Mouse (Mus musculus) forebrain, embryonic 14.5 days (tissue): ENCODE measurements around the gene Sh3rf3. TPM values are rescaled to one million over a fixed set of nuclear protein-coding genes. Genes with fewer than 3 reads are reported as not detected.

Source experiments
- ATAC-seq: fragments of 200-750 bp; cut with Nextera tagmentation; 2 replicates; pipeline ENCODE4 v1.8.0; 2017; ENCODE audit warnings: mild to moderate bottlenecking, moderate library complexity
- DNase-seq: peaks from one replicate; pipeline ENCODE4 v3.0.0-alpha.2; 2015; ENCODE audit warnings: low spot score
- H3K27ac ChIP-seq: fragments of 300-500 bp; sonication (generic); 2 replicates; pipeline ENCODE4 v1.5.1; 2014; ENCODE audit warnings: low read depth, mild to moderate bottlenecking, control low read depth, low read length, moderate library complexity
- H3K27me3 ChIP-seq: fragments of 300-500 bp; sonication (generic); replicated peaks from 2 replicates; pipeline ENCODE4 v1.6.1; 2014; ENCODE audit warnings: low read length, control low read depth, mixed read lengths; ENCODE audit not compliant: control insufficient read depth, insufficient read depth
- H3K36me3 ChIP-seq: fragments of 300-500 bp; sonication (generic); 2 replicates; pipeline ENCODE4 v1.6.1; 2014; ENCODE audit warnings: low read length, control low read depth; ENCODE audit not compliant: control insufficient read depth, insufficient read depth
- H3K4me1 ChIP-seq: fragments of 300-500 bp; sonication (generic); 2 replicates; pipeline ENCODE4 v1.6.1; 2014; ENCODE audit warnings: antibody characterized with exemption, low read length, control low read depth; ENCODE audit not compliant: control insufficient read depth, insufficient read depth
- H3K4me2 ChIP-seq: fragments of 300-500 bp; sonication (generic); 2 replicates; pipeline ENCODE4 v1.6.1; 2014; ENCODE audit warnings: mild to moderate bottlenecking, control low read depth, low read length
- H3K4me3 ChIP-seq: fragments of 300-500 bp; sonication (generic); 2 replicates; pipeline ENCODE4 v1.5.1; 2014; ENCODE audit warnings: low read depth, low read length, control low read depth
- H3K9ac ChIP-seq: fragments of 300-500 bp; sonication (generic); 2 replicates; pipeline ENCODE4 v1.6.1; 2014; ENCODE audit warnings: mild to moderate bottlenecking, low read length, control low read depth, moderate library complexity
- H3K9me3 ChIP-seq: fragments of 300-500 bp; sonication (generic); replicated peaks from 2 replicates; pipeline ENCODE4 v1.6.1; 2016; ENCODE audit warnings: low read length, control low read depth, mixed read lengths; ENCODE audit not compliant: control insufficient read depth
- WGBS: fragments of 180-500 bp; shearing (Covaris S2); extraction: QIAGEN DNeasy Blood & Tissue Kit; methylation state at CpG from one replicate; pipeline ENCODE4 v1.1.7; 2014; 5-methylcytosine and 5-hydroxymethylcytosine counted together
- polyA plus RNA-seq: library from polyadenylated mRNA; unstranded; fragments of >200 nt; fragmentation: Nextera tagmentation; extraction: Ambion mirVana; gene quantifications from 2 replicates; pipeline ENCODE4 v1.2.1, GENCODE M21; 2014

Gene Sh3rf3
- polyA plus RNA-seq, 1 experiment from 2014 or later = 5.8 TPM

GRCm38 (mm10) chr10:58937521-58937920, 124.4 kb downstream of the Sh3rf3 start:
- Histone ChIP-seq H3K4me3 (no peak overlapping the region), H3K27me3 (0 out of 2 replicates have a peak, but pooled peaks cover 4% of the 10 kb centered on the region), H3K9ac (no peak overlapping the region), H3K27ac (no peak overlapping the region), H3K4me2 (no peak overlapping the region), H3K9me3 (no peaks in the 10 kb centered on the region), H3K36me3 (no peaks in the 10 kb centered on the region), H3K4me1 (peaks cover 35% of the 10 kb centered on the region)
- ATAC-seq = peak; percentile 51
- peak; percentile 68 for DNase-seq
- WGBS = 45% methylated on average over 3 of the region's 3 CpGs

- no peak for ATAC-seq
- H3K36me3 ChIP-seq = no peaks in the 10 kb centered on the region
- DNase-seq = no peak
- no peak overlapping the region for H3K4me3 ChIP-seq
- H3K27ac ChIP-seq = no peak overlapping the region
- no peak overlapping the region for H3K4me2 ChIP-seq
- peaks cover under 1% of the 10 kb centered on the region; the same call in 1 of the 2 replicates for H3K4me1 ChIP-seq
- no peaks in the 10 kb centered on the region for H3K9me3 ChIP-seq
- 83% methylated on average over 3 of the region's 3 CpGs for WGBS
- H3K27me3 ChIP-seq = no peaks in the 10 kb centered on the region
- no peak overlapping the region for H3K9ac ChIP-seq
Observed at GRCm38 (mm10) chr10:58942819-58943218, 129.7 kb downstream of the Sh3rf3 start.

- Histone ChIP-seq H3K4me3 (no peak overlapping the region), H3K27ac (no peak overlapping the region), H3K9ac (no peak overlapping the region), H3K9me3 (no peaks in the 10 kb centered on the region), H3K36me3 (no peaks in the 10 kb centered on the region), H3K27me3 (no peaks in the 10 kb centered on the region), H3K4me1 (peaks cover 3% of the 10 kb centered on the region; the same call in 1 of the 2 replicates), H3K4me2 (no peak overlapping the region)
- no peak for DNase-seq
- WGBS = 88% methylated on average over 9 of the region's 9 CpGs
- no peak for ATAC-seq
Observed at GRCm38 (mm10) chr10:58943661-58944400, 130.7 kb downstream of the Sh3rf3 start.

- H3K9ac ChIP-seq = no peak overlapping the region
- no peaks in the 10 kb centered on the region for H3K9me3 ChIP-seq
- WGBS = 84% methylated on average over 6 of the region's 6 CpGs
- ATAC-seq = no peak
- H3K4me3 ChIP-seq = no peak overlapping the region
- H3K27me3 ChIP-seq = no peaks in the 10 kb centered on the region
- no peaks in the 10 kb centered on the region for H3K36me3 ChIP-seq
- DNase-seq = peak; percentile 13
- H3K4me1 ChIP-seq = peaks cover 13% of the 10 kb centered on the region
- no peak overlapping the region for H3K27ac ChIP-seq
- H3K4me2 ChIP-seq = no peak overlapping the region
Observed at GRCm38 (mm10) chr10:58944930-58945329, 131.8 kb downstream of the Sh3rf3 start.

- Histone ChIP-seq H3K36me3 (no peaks in the 10 kb centered on the region), H3K27ac (peak overlapping the region; percentile 89), H3K9me3 (no peaks in the 10 kb centered on the region), H3K27me3 (no peaks in the 10 kb centered on the region), H3K4me2 (peak overlapping the region; percentile 5; the same call in 1 of the 2 replicates), H3K9ac (peak overlapping the region; percentile 37), H3K4me1 (peaks cover 21% of the 10 kb centered on the region), H3K4me3 (no peak overlapping the region)
- WGBS = 5% methylated on average over 11 of the region's 11 CpGs
- ATAC-seq = peak; percentile 91
- peak; percentile 87 for DNase-seq
Observed at GRCm38 (mm10) chr10:58949770-58950638, 136.8 kb downstream of the Sh3rf3 start.

GRCm38 (mm10) chr10:58960193-58960592, 147.0 kb downstream of the Sh3rf3 start:
- WGBS = 93% methylated on average over 4 of the region's 4 CpGs
- no peak overlapping the region for H3K4me3 ChIP-seq
- H3K36me3 ChIP-seq = no peaks in the 10 kb centered on the region
- no peaks in the 10 kb centered on the region for H3K4me1 ChIP-seq
- ATAC-seq = no peak
- no peak overlapping the region for H3K4me2 ChIP-seq
- no peak overlapping the region for H3K27ac ChIP-seq
- no peak overlapping the region for H3K9ac ChIP-seq
- DNase-seq = no peak
- H3K27me3 ChIP-seq = no peaks in the 10 kb centered on the region
- H3K9me3 ChIP-seq = no peaks in the 10 kb centered on the region

- WGBS = 61% methylated on average over 4 of the region's 4 CpGs
- ATAC-seq (no peak), DNase-seq (no peak)
Observed at GRCm38 (mm10) chr10:58968236-58968635, 155.1 kb downstream of the Sh3rf3 start.

GRCm38 (mm10) chr10:58969351-58969750, 156.2 kb downstream of the Sh3rf3 start:
- Histone ChIP-seq H3K27me3 (no peaks in the 10 kb centered on the region), H3K9me3 (no peaks in the 10 kb centered on the region), H3K4me1 (peaks cover 4% of the 10 kb centered on the region; the same call in 1 of the 2 replicates), H3K4me3 (no peak overlapping the region), H3K4me2 (no peak overlapping the region), H3K27ac (no peak overlapping the region), H3K9ac (no peak overlapping the region), H3K36me3 (no peaks in the 10 kb centered on the region)
- no peak for ATAC-seq
- 92% methylated on average over 5 of the region's 5 CpGs for WGBS
- no peak for DNase-seq

More at GRCm38 (mm10) chr10:58968236-58968635, 155.1 kb downstream of the Sh3rf3 start:
- Histone ChIP-seq H3K9me3 (no peaks in the 10 kb centered on the region), H3K36me3 (no peaks in the 10 kb centered on the region), H3K27me3 (no peaks in the 10 kb centered on the region), H3K4me2 (no peak overlapping the region), H3K4me3 (no peak overlapping the region), H3K9ac (no peak overlapping the region), H3K4me1 (peaks cover 4% of the 10 kb centered on the region; the same call in 1 of the 2 replicates), H3K27ac (no peak overlapping the region)
